Mouse (Mus musculus) small intestine, adult 10 weeks (tissue): ENCODE measurements around the gene Rnf141. TPM values are rescaled to one million over a fixed set of nuclear protein-coding genes. Genes with fewer than 3 reads are reported as not detected.

Experiments
- polyA plus RNA-seq: library from polyadenylated mRNA; stranded (reverse); fragments of 350-450 nt; fragmentation: Illumina TruSeq; extraction: RNeasy Lipid Tissue Mini Kit (QIAGEN cat#74804); gene quantifications from one replicate; pipeline ENCODE4 v1.2.3, GENCODE M21; 2014; ENCODE audit warnings: low replicate concordance

Rnf141 gene
- 111 TPM for polyA plus RNA-seq

GRCm38 (mm10) chr7:110843916-110844874 lies at the start of gene Rnf141:
Rnf141 (minus strand) TSS chr7:110844457.

DNA sequence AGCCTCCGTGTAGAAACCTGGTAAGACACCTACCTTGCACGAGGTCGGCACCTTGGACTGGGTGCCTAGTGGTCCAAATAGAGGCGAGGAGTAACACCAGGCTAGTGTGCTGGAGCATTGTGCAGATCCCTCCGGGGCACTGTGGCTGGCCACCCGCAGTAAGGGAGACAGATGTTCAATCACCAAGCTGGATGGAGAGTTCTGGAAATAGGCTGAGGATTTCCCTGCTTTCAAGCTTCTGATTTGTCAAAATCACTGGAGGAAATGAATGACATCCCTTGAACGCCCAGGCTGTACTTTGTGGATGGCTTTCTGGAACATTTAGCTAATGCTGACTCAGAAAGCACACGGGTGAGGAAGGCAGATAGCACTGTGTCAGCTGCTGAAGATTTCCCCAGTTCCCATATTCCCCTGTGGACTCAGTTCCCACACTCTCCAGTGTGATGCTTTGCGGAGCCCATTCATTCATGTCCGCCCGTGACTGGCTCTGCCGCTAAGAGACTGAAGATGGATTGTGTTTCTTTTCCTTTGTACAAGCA lies 18.6 kb upstream of the Rnf141 start, which contains the start of gene Lyve1:
Lyve1 (minus strand) TSS at position 489 of the 539 bp plus-strand sequence.

GRCm38 (mm10) chr7:110768001-110768400 lies 76.3 kb downstream of the Rnf141 start, which contains the start of gene Ampd3:
Ampd3 (plus strand) TSS chr7:110768206.

Other genes starting within 250 kb of the Rnf141 start
- gene Sbf2, start 229.5 kb downstream of the Rnf141 start, polyA plus RNA-seq = 103 TPM
- 1.4 TPM for gene Adm, start 216.8 kb downstream of the Rnf141 start, polyA plus RNA-seq
- gene Ampd3, start 76.3 kb downstream of the Rnf141 start, polyA plus RNA-seq = 9.5 TPM
- 15.6 TPM for gene Lyve1, start 18.8 kb upstream of the Rnf141 start, polyA plus RNA-seq
- 10.3 TPM for gene Mrvi1, start 138.0 kb upstream of the Rnf141 start, polyA plus RNA-seq
- 15.8 TPM for gene Ctr9, start 184.5 kb upstream of the Rnf141 start, polyA plus RNA-seq
- 1,727 TPM for gene Eif4g2, start 238.6 kb upstream of the Rnf141 start, polyA plus RNA-seq